Mouse (Mus musculus) lung, embryonic 16.5 days (tissue): ENCODE measurements around the gene Selenot. TPM values are rescaled to one million over a fixed set of nuclear protein-coding genes. Genes with fewer than 3 reads are reported as not detected.

ENCODE experiments used
- ATAC-seq: fragments of 200-750 bp; cut with Nextera tagmentation; 2 replicates; pipeline ENCODE4 v1.8.0; 2017; ENCODE audit warnings: low read depth, mild to moderate bottlenecking, moderate library complexity
- H3K27ac ChIP-seq: fragments of 300-500 bp; sonication (generic); 2 replicates; pipeline ENCODE4 v1.5.1; 2014; ENCODE audit warnings: mild to moderate bottlenecking, control low read depth, low read length
- H3K27me3 ChIP-seq: fragments of 300-500 bp; sonication (generic); 2 replicates; pipeline ENCODE4 v1.6.1; 2014; ENCODE audit warnings: low read depth, low read length, mixed read lengths; ENCODE audit not compliant: control insufficient read depth, insufficient read depth
- H3K36me3 ChIP-seq: fragments of 300-500 bp; sonication (generic); 2 replicates; pipeline ENCODE4 v1.6.1; 2014; ENCODE audit warnings: low read length; ENCODE audit not compliant: control insufficient read depth, insufficient read depth
- H3K4me1 ChIP-seq: fragments of 300-500 bp; sonication (generic); replicated peaks from 2 replicates; pipeline ENCODE4 v1.6.1; 2014; ENCODE audit warnings: low read length, mixed read lengths; ENCODE audit not compliant: control insufficient read depth, insufficient read depth
- H3K4me2 ChIP-seq: fragments of 300-500 bp; sonication (generic); 2 replicates; pipeline ENCODE4 v1.6.1; 2014; ENCODE audit warnings: low read depth, low read length, control low read depth
- H3K4me3 ChIP-seq: fragments of 300-500 bp; sonication (generic); 2 replicates; pipeline ENCODE4 v1.5.1; 2014; ENCODE audit warnings: mild to moderate bottlenecking, low read length, control low read depth
- H3K9ac ChIP-seq: fragments of 300-500 bp; sonication (generic); 2 replicates; pipeline ENCODE4 v1.6.1; 2014; ENCODE audit warnings: low read length, control low read depth
- H3K9me3 ChIP-seq: fragments of 300-500 bp; sonication (generic); 2 replicates; pipeline ENCODE4 v1.6.1; 2016; ENCODE audit warnings: low read length; ENCODE audit not compliant: control insufficient read depth
- WGBS: fragments of 180-500 bp; shearing (Covaris S2); extraction: QIAGEN DNeasy Blood & Tissue Kit; methylation state at CpG from one replicate; pipeline ENCODE4 v1.1.7; 2014; 5-methylcytosine and 5-hydroxymethylcytosine counted together
- polyA plus RNA-seq: library from polyadenylated mRNA; unstranded; fragments of >200 nt; fragmentation: Nextera tagmentation; extraction: Ambion mirVana; gene quantifications from 2 replicates; pipeline ENCODE4 v1.2.1, GENCODE M21; 2015

Gene Selenot
- polyA plus RNA-seq, 1 experiment from 2014 or later: 20.3 TPM

DNA sequence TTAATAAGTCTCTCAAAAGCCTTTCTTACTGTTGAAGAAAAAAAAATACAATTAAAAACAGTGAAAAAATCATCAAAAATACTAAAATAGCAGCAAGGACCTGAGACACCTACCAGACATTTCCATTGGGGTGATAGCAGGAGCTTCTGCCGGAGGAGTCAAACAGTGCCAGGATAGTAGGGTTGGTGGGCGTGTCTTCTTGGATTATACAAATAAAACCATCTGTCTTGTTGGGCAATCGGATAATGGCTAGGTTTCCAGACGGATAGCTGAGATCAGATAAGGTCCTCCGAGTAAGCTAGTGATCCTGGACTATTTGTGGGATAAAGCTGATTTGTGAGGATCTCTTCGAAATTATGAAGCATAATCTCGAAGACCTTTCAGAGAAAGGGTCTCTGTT is 44.6 kb downstream of the Selenot start:
- Histone ChIP-seq H3K9me3 (no peaks in the 10 kb centered on the region), H3K27me3 (no peaks in the 10 kb centered on the region), H3K4me1 (no peaks in the 10 kb centered on the region), H3K9ac (no peak overlapping the region), H3K4me2 (no peak overlapping the region), H3K4me3 (no peak overlapping the region), H3K27ac (no peak overlapping the region), H3K36me3 (no peaks in the 10 kb centered on the region)
- 59% methylated on average over 7 of the region's 7 CpGs for WGBS
- ATAC-seq: no peak

DNA sequence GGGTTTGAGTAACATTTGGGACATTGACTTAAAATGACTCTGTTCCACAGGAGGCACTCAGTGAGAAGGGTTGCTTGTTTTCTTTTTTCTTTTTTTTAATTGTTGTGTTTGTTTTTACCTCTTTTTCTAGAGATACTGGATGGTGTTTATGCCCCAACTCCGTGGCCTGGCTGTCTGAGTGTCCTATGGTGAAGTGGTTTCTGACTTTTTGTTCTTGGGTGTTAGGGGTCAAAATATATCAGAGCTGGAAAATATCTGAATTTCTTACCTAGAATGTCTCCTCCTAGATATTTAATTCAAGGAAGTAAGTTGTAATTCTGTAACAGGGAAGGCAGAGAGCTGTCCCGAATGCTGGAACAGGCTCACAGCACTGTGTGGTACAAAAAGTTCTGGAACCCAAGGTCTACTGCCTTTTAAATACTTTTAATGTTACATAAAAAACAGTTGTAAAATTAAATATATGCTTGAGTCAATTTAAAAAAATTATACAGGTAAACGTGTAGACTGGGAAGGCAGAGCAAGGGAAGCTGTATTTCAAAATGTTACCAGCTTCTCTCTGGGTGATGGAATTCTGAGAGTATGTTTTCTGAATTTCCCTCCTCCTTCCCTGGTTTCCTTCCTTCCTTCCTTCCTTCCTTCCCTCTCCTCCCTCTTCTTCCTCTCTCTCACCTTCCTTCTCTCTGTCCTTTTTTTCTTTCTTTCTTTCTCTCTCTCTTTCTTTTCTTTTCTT is 46.4 kb downstream of the Selenot start:
- ATAC-seq: no peak
- Histone ChIP-seq H3K9ac (no peak overlapping the region), H3K4me3 (no peak overlapping the region), H3K9me3 (no peaks in the 10 kb centered on the region), H3K27ac (no peak overlapping the region), H3K27me3 (no peaks in the 10 kb centered on the region), H3K4me1 (no peaks in the 10 kb centered on the region), H3K36me3 (no peaks in the 10 kb centered on the region), H3K4me2 (no peak overlapping the region)
- WGBS: 69% methylated on average over 3 of the region's 3 CpGs

DNA sequence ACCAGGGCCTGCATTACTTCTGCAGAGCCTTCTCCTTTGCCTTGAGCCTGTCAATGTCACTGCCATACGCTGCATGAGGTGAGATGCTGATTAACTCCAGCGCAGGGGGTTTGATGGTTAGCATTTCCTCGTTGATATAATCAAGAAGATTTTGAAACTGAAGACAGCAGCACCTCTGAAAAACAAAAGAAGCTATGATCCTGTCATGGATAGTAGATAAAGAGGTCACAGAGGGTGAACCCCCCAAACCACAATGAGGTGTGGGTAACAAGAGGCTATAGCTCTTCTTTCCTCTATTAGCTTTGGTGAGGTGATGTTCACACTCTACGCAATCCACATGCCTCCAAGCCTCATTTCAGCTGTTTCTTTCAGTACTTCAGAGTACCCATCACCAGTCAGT is 48.5 kb downstream of the Selenot start:
- 73% methylated on average over 4 of the region's 4 CpGs for WGBS
- H3K9ac ChIP-seq: no peak overlapping the region
- no peaks in the 10 kb centered on the region for H3K9me3 ChIP-seq
- no peak for ATAC-seq
- H3K4me2 ChIP-seq: no peak overlapping the region
- no peaks in the 10 kb centered on the region for H3K27me3 ChIP-seq
- H3K36me3 ChIP-seq: no peaks in the 10 kb centered on the region
- no peaks in the 10 kb centered on the region for H3K4me1 ChIP-seq
- no peak overlapping the region for H3K4me3 ChIP-seq
- H3K27ac ChIP-seq: no peak overlapping the region

DNA sequence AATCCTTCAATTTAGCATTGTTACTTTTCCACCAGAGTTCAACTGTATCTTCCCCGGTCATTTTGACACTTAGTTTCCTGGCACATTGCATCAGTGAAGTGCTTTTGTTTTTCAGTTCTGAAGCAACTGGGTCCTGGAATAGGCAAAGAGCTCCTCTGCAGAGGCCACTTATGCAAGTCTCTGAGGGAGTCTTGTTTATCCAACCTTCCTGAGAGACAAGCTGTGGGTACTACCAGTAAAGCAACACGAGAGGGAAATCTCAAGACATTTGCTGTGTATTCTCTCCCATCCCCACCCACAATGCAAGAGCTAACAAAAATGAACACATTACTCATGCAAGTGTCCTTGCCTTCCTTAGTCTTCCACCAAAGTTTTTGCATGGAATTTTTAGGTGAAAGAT is 55.3 kb downstream of the Selenot start:
- Histone ChIP-seq H3K36me3 (no peaks in the 10 kb centered on the region), H3K27ac (no peak overlapping the region), H3K4me2 (no peak overlapping the region), H3K27me3 (no peaks in the 10 kb centered on the region), H3K9ac (no peak overlapping the region), H3K9me3 (no peaks in the 10 kb centered on the region), H3K4me3 (no peak overlapping the region), H3K4me1 (no peaks in the 10 kb centered on the region)
- ATAC-seq: no peak
- WGBS: 69% methylated on average over 2 of the region's 2 CpGs

DNA sequence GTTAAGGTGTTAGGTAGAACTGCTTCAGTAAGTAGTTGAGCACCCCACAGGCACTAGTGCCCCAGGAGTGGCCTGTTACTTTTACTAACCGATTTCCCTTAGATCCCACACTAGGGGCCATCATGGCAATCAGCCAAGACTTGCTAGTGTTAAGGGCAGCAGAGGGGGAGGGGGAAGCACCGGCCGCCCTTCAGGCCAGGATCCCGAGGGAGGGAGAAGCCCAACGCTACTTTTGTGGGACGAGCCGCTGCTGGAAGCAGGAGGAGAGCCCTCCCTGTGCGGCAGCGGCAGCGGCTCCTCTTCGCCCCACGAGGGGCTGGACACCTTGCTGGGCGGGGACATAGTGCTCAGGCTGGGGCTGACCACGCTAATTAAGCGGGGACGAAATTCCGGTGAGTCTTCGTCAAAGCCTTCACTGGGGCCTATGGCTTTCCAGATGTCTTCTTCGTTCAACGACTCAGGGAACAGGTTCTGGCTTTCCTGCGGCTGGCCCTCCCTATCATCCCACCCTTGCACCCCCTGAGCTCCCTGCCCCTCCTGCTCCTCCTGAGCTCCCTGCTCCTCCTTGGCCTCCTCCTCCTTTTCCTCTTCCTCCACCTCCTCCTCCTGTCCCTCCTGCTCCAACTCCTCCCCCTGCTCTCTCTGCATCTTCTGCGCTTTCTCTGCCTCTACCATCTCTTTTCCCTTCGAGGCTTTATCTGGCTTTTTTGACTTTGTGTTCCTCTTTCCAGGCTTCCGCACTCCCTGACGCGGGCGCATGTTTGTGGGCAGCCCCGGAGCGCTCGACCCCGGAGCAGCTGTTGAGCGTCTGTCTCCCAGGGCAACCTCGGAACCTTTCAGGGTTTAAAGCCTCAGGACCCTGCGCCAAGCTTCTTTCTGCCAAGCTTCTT is 60.2 kb downstream of the Selenot start, which contains the start of gene Erich6:
Erich6 (minus strand) TSS at position 802 of the 890 bp plus-strand sequence.
- H3K36me3 ChIP-seq: no peaks in the 10 kb centered on the region
- no peak within 1 kb of the TSS for H3K27ac ChIP-seq
- H3K9me3 ChIP-seq: no peaks in the 10 kb centered on the region
- H3K4me2 ChIP-seq: peak within 1 kb of the TSS; percentile 97
- H3K4me1 ChIP-seq: no peaks in the 10 kb centered on the region; the same call in 1 of the 2 replicates
- ATAC-seq: peak; percentile 88
- H3K4me3 ChIP-seq: peak within 1 kb of the TSS; percentile 50
- WGBS: under 1% methylated on average over 34 of the region's 34 CpGs
- no peaks in the 10 kb centered on the region for H3K27me3 ChIP-seq
- H3K9ac ChIP-seq: peak within 1 kb of the TSS; percentile 55

Other genes starting within 250 kb of the Selenot start
- gene Tsc22d2, start 161.9 kb upstream of the Selenot start, polyA plus RNA-seq: 6.5 and 7.1 TPM in 2 replicates
- 50.9 and 52.1 TPM in 2 replicates for gene Eif2a, start 50.8 kb upstream of the Selenot start, polyA plus RNA-seq
- gene Serp1, start 50.7 kb upstream of the Selenot start, polyA plus RNA-seq: 138 and 140 TPM in 2 replicates
- not detected in 2 replicates for gene Erich6, start 60.6 kb downstream of the Selenot start, polyA plus RNA-seq
- gene Siah2, start 115.8 kb downstream of the Selenot start, polyA plus RNA-seq: 3.7 and 4.1 TPM in 2 replicates
- not detected in 2 replicates for gene Mindy4b-ps, start 245.7 kb downstream of the Selenot start, polyA plus RNA-seq